Mouse (Mus musculus) CH12.LX (cell line): ENCODE measurements at regions not wholly inside any gene's neighbourhood (a gene's known extent, or its start where the extent isn't known, plus 50 kb on each side); places are given as distances from the start of the nearest gene placed in this dataset.

Experiments
- DNase-seq: peaks from one replicate; pipeline ENCODE4 v3.0.0-alpha.2; 2013; ENCODE audit errors: extremely low read depth
- H3K27ac ChIP-seq: 2 replicates; pipeline ENCODE4 v1.5.1; 2012; ENCODE audit warnings: low read depth, mild to moderate bottlenecking, control low read depth, moderate library complexity; ENCODE audit not compliant: insufficient read depth
- H3K27me3 ChIP-seq: replicated peaks from 2 replicates; pipeline ENCODE3; 2012; ENCODE audit warnings: inconsistent platforms
- H3K36me3 ChIP-seq, 2 experiments: replicated peaks in 1 of 2; 2 replicates each; pipeline versions ENCODE3 to v1.6.1; 2012; ENCODE audit warnings: inconsistent platforms in 1 of 2, low read length in 1 of 2, mild to moderate bottlenecking in 1 of 2, mixed read lengths in 1 of 2, moderate library complexity in 1 of 2; ENCODE audit not compliant: control insufficient read depth in 1 of 2, insufficient read depth in 1 of 2
- H3K4me1 ChIP-seq, 2 experiments: 2 replicates each; pipeline ENCODE4 v1.6.1; 2012; ENCODE audit warnings: inconsistent platforms in 1 of 2, moderate library complexity in 1 of 2; ENCODE audit not compliant: insufficient read depth in 2 of 2, control insufficient read depth in 1 of 2
- H3K4me2 ChIP-seq: 2 replicates; pipeline ENCODE4 v1.6.1; 2012; ENCODE audit warnings: low read depth, mild to moderate bottlenecking, control low read depth; ENCODE audit not compliant: poor library complexity, insufficient read depth, severe bottlenecking
- H3K4me3 ChIP-seq, 3 experiments: fragments of 150-350 bp in 1 of 3; sonication (generic) in 1 of 3; replicated peaks in 1 of 3; 2 replicates each; pipeline versions ENCODE3 to v1.5.1; 2011 to 2012; ENCODE audit warnings: low read depth in 2 of 3, low read length in 2 of 3, mild to moderate bottlenecking in 2 of 3, moderate library complexity in 2 of 3, control low read depth in 1 of 3, improper control_type of control experiment in 1 of 3, inconsistent platforms in 1 of 3, mixed read lengths in 1 of 3; ENCODE audit not compliant: poor library complexity in 1 of 3
- H3K79me2 ChIP-seq: replicated peaks from 2 replicates; pipeline ENCODE4 v1.6.1; 2012; ENCODE audit warnings: mild to moderate bottlenecking, moderate library complexity; ENCODE audit not compliant: control insufficient read depth, poor library complexity, insufficient read depth, severe bottlenecking; ENCODE audit errors: extremely low read depth
- H3K9ac ChIP-seq: 2 replicates; pipeline ENCODE4 v1.6.1; 2012; ENCODE audit warnings: low read depth, mild to moderate bottlenecking, control low read depth, moderate library complexity; ENCODE audit not compliant: insufficient read depth
- H3K9me3 ChIP-seq: replicated peaks from 2 replicates; pipeline ENCODE3; 2012; ENCODE audit warnings: low read length, inconsistent platforms, mixed read lengths
- CHD1 ChIP-seq: IDR thresholded peaks from 2 replicates; pipeline ENCODE4 v1.6.1; 2012; ENCODE audit warnings: low read depth, low read length, improper control_type of control experiment, inconsistent platforms
- CHD2 ChIP-seq: IDR thresholded peaks from 2 replicates; pipeline ENCODE4 v1.6.1; 2011; ENCODE audit warnings: low read length, improper control_type of control experiment
- CTCF ChIP-seq, 2 experiments: IDR thresholded peaks in 1 of 2; conservative IDR thresholded peaks in 1 of 2; 2 replicates each; pipeline ENCODE4 v1.5.1; 2011 to 2012; ENCODE audit warnings: low read depth in 2 of 2, low read length in 2 of 2, improper control_type of control experiment in 1 of 2, inconsistent platforms in 1 of 2, mild to moderate bottlenecking in 1 of 2, moderate library complexity in 1 of 2
- ELF1 ChIP-seq: IDR thresholded peaks from 2 replicates; pipeline ENCODE4 v1.6.1; 2014; ENCODE audit warnings: low read depth, mild to moderate bottlenecking, inconsistent platforms, low read length, improper control_type of control experiment
- GABPA ChIP-seq: IDR thresholded peaks from 2 replicates; pipeline ENCODE4 v1.6.1; 2012; ENCODE audit warnings: low read depth, low read length, improper control_type of control experiment, inconsistent platforms; ENCODE audit not compliant: insufficient replicate concordance
- HCFC1 ChIP-seq: IDR thresholded peaks from 2 replicates; pipeline ENCODE4 v1.6.1; 2012; ENCODE audit warnings: low read depth, mild to moderate bottlenecking, inconsistent platforms, low read length, improper control_type of control experiment
- IRF4 ChIP-seq: IDR thresholded peaks from 2 replicates; pipeline ENCODE4 v1.6.1; 2014; ENCODE audit warnings: low read depth, mild to moderate bottlenecking, inconsistent platforms, low read length, improper control_type of control experiment
- JUND ChIP-seq: conservative IDR thresholded peaks from 2 replicates; pipeline ENCODE4 v1.6.1; 2011; ENCODE audit warnings: low read depth, low read length, improper control_type of control experiment
- KAT2A ChIP-seq: IDR thresholded peaks from 2 replicates; pipeline ENCODE4 v1.6.1; 2012; ENCODE audit warnings: low read length, improper control_type of control experiment, inconsistent platforms; ENCODE audit not compliant: insufficient replicate concordance
- MAZ ChIP-seq: IDR thresholded peaks from 2 replicates; pipeline ENCODE4 v1.6.1; 2012; ENCODE audit warnings: low read depth, mild to moderate bottlenecking, inconsistent platforms, low read length, improper control_type of control experiment, moderate library complexity
- MXI1 ChIP-seq: IDR thresholded peaks from 2 replicates; pipeline ENCODE4 v1.6.1; 2011; ENCODE audit warnings: mild to moderate bottlenecking, low read depth, low read length, improper control_type of control experiment
- NELFE ChIP-seq: IDR thresholded peaks from 2 replicates; pipeline ENCODE4 v1.6.1; 2011; ENCODE audit warnings: low read depth, low read length, improper control_type of control experiment
- PAX5 ChIP-seq: IDR thresholded peaks from 2 replicates; pipeline ENCODE4 v1.6.1; 2012; ENCODE audit warnings: low read length, inconsistent platforms, mixed read lengths
- POLR2AphosphoS2 ChIP-seq: IDR thresholded peaks from 2 replicates; pipeline ENCODE4 v1.6.1; 2011; ENCODE audit warnings: low read depth, low read length, improper control_type of control experiment
- RAD21 ChIP-seq: IDR thresholded peaks from 2 replicates; pipeline ENCODE4 v1.6.1; 2011; ENCODE audit warnings: low read depth, mild to moderate bottlenecking, low read length, improper control_type of control experiment, moderate library complexity
- RCOR1 ChIP-seq: conservative IDR thresholded peaks from 2 replicates; pipeline ENCODE4 v1.6.1; 2012; ENCODE audit warnings: low read depth, mild to moderate bottlenecking, inconsistent platforms, low read length, improper control_type of control experiment
- TBP ChIP-seq: conservative IDR thresholded peaks from 2 replicates; pipeline ENCODE4 v1.6.1; 2011; ENCODE audit warnings: low read depth, low read length, improper control_type of control experiment
- TCF12 ChIP-seq: IDR thresholded peaks from 2 replicates; pipeline ENCODE4 v1.6.1; 2014; ENCODE audit warnings: low read depth, mild to moderate bottlenecking, inconsistent platforms, low read length, improper control_type of control experiment
- USF1 ChIP-seq: IDR thresholded peaks from 2 replicates; pipeline ENCODE4 v1.6.1; 2014; ENCODE audit warnings: low read depth, mild to moderate bottlenecking, inconsistent platforms, low read length, improper control_type of control experiment
- ZC3H11A ChIP-seq: IDR thresholded peaks from 2 replicates; pipeline ENCODE4 v1.6.1; 2012; ENCODE audit warnings: low read depth, mild to moderate bottlenecking, inconsistent platforms, low read length, improper control_type of control experiment
- ZKSCAN1 ChIP-seq: IDR thresholded peaks from 2 replicates; pipeline ENCODE4 v1.6.1; 2012; ENCODE audit warnings: low read depth, inconsistent platforms, low read length, improper control_type of control experiment, borderline replicate concordance
- dilution Hi-C: fragments of 300-500 bp; cut with MboI; formaldehyde crosslinking; loops from 2 replicates; pipeline ENCODE4 v1.14.3; 2020; ENCODE audit warnings: low sequenced_read_pairs; ENCODE audit not compliant: extremely low pct_unique_long_range_greater_than_20kb, extremely low pct_ligation_motif_present
- in situ Hi-C: fragments of 300-500 bp; cut with MboI; formaldehyde crosslinking; loops from 3 replicates; pipeline ENCODE4 v1.14.3; 2019; ENCODE audit warnings: low sequenced_read_pairs, low pct_ligation_motif_present, low pct_unique_long_range_greater_than_20kb, mixed read lengths

DNA sequence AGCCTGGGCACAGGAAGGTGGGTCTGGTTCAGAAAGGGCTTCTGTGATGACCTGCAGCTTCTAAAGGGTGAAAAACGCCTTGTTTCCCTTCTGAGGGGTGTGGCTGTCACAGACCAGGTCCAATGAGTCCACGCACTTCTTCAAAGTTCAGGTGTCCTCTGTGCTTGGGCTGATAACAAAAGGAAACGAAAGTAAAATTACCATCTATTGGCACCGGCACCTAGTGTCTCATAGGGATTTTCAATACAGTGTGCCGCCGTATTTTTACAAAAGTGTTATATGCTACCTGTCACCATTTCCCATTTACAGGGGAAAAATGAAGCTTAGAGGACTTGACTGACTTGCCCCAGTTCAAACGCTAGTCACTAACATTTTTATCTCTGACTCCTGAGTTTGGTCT, 89.3 kb downstream of the Fam76b start:
- H3K27me3 ChIP-seq: no peaks in the 10 kb centered on the region
- no peaks in the 10 kb centered on the region for H3K79me2 ChIP-seq
- no peaks in the 10 kb centered on the region for H3K9me3 ChIP-seq
- in situ Hi-C loops: no loop called here
- DNase-seq: no peak
- no peaks in the 10 kb centered on the region for H3K4me1 ChIP-seq
- no peak overlapping the region for H3K4me3 ChIP-seq
- dilution Hi-C loops: no loop called here
- H3K36me3 ChIP-seq: no peaks in the 10 kb centered on the region
- no peak overlapping the region for H3K27ac ChIP-seq
- H3K9ac ChIP-seq: no peak overlapping the region
- TF ChIP-seq POLR2AphosphoS2 (no peak), CHD2 (no peak), PAX5 (no peak), USF1 (no peak), KAT2A (no peak), MAZ (no peak), CTCF (conservative IDR thresholded peaks at IDR 0.05 in 1 of 2, IDR thresholded peaks at IDR 0.05 in 1 of 2; ENCODE audit: low read depth in 2 of 2, low read length in 2 of 2) (no peak), HCFC1 (no peak), JUND (no peak), ZKSCAN1 (no peak)
- peak overlapping the region; percentile 39; the same call in 1 of the 2 replicates for H3K4me2 ChIP-seq

GRCm38 (mm10) chr9:13918606-13919202, 91.2 kb downstream of the Fam76b start:
- H3K79me2 ChIP-seq: no peaks in the 10 kb centered on the region
- no peak for DNase-seq
- no peak overlapping the region for H3K4me3 ChIP-seq
- no peak for TF ChIP-seq MAZ
- TF ChIP-seq ZC3H11A: no peak
- TF ChIP-seq CHD1: no peak
- in situ Hi-C loops: no loop called here
- H3K27me3 ChIP-seq: no peaks in the 10 kb centered on the region
- H3K36me3 ChIP-seq: no peaks in the 10 kb centered on the region
- no peak overlapping the region for H3K4me2 ChIP-seq
- H3K27ac ChIP-seq: no peak overlapping the region
- dilution Hi-C loops: no loop called here
- H3K9ac ChIP-seq: no peak overlapping the region
- no peaks in the 10 kb centered on the region for H3K4me1 ChIP-seq
- H3K9me3 ChIP-seq: no peaks in the 10 kb centered on the region

GRCm38 (mm10) chr9:13919739-13920410, 92.4 kb downstream of the Fam76b start:
- no peaks in the 10 kb centered on the region for H3K27me3 ChIP-seq
- dilution Hi-C loops: no loop called here
- DNase-seq: no peak
- H3K9me3 ChIP-seq: no peaks in the 10 kb centered on the region
- H3K79me2 ChIP-seq: no peaks in the 10 kb centered on the region
- H3K9ac ChIP-seq: no peak overlapping the region
- TF ChIP-seq NELFE: no peak
- TF ChIP-seq ELF1: no peak
- TF ChIP-seq RAD21: no peak
- TF ChIP-seq TBP: no peak
- no peak for TF ChIP-seq MXI1
- TF ChIP-seq USF1: no peak
- no peak for TF ChIP-seq TCF12
- no peak for TF ChIP-seq POLR2AphosphoS2
- no peak for TF ChIP-seq CHD1
- TF ChIP-seq RCOR1: no peak
- TF ChIP-seq CTCF (conservative IDR thresholded peaks at IDR 0.05 in 1 of 2, IDR thresholded peaks at IDR 0.05 in 1 of 2; ENCODE audit: low read depth in 2 of 2, low read length in 2 of 2): no peak
- TF ChIP-seq PAX5: no peak
- TF ChIP-seq IRF4: no peak
- no peak for TF ChIP-seq ZKSCAN1
- TF ChIP-seq GABPA: no peak
- TF ChIP-seq HCFC1: no peak
- TF ChIP-seq, all 38 proteins: peak for 0
- Histone ChIP-seq H3K4me1 (no peaks in the 10 kb centered on the region), H3K4me3 (no peak overlapping the region), H3K27ac (no peak overlapping the region), H3K4me2 (no peak overlapping the region), H3K36me3 (no peaks in the 10 kb centered on the region)
- in situ Hi-C loops: no loop called here
